Mouse (Mus musculus) MEL (cell line): ENCODE results near the gene Tmem238l.

ENCODE experiments used
- BHLHE40 ChIP-seq: IDR thresholded peaks from 2 replicates; pipeline ENCODE4 v1.6.1; 2012; ENCODE audit warnings: low read depth, mild to moderate bottlenecking, inconsistent platforms, low read length, improper control_type of control experiment, borderline replicate concordance
- CTCF ChIP-seq, 3 experiments: IDR thresholded peaks in 2 of 3; conservative IDR thresholded peaks in 1 of 3; 2 replicates each; pipeline ENCODE4 v1.5.1; 2011 to 2012; ENCODE audit warnings: low read length in 3 of 3, low read depth in 2 of 3, mild to moderate bottlenecking in 2 of 3, improper control_type of control experiment in 1 of 3, inconsistent platforms in 1 of 3, mixed read lengths in 1 of 3, moderate library complexity in 1 of 3; ENCODE audit not compliant: control insufficient read depth in 1 of 3, insufficient read depth in 1 of 3, poor library complexity in 1 of 3, severe bottlenecking in 1 of 3
- E2F4 ChIP-seq: IDR thresholded peaks from 2 replicates; pipeline ENCODE4 v1.6.1; 2011; ENCODE audit warnings: low read depth, low read length, improper control_type of control experiment, borderline replicate concordance
- EP300 ChIP-seq, 2 experiments: IDR thresholded peaks; 2 replicates each; pipeline ENCODE4 v1.6.1; 2011; ENCODE audit warnings: improper control_type of control experiment in 2 of 2, low read length in 2 of 2, low read depth in 1 of 2, mild to moderate bottlenecking in 1 of 2
- ETS1 ChIP-seq: IDR thresholded peaks from 2 replicates; pipeline ENCODE4 v1.6.1; 2012; ENCODE audit warnings: low read depth, mild to moderate bottlenecking, inconsistent platforms, low read length, improper control_type of control experiment, moderate library complexity
- GATA1 ChIP-seq: IDR thresholded peaks from 2 replicates; pipeline ENCODE4 v1.6.1; 2011; ENCODE audit warnings: low read depth, low read length, improper control_type of control experiment
- JUND ChIP-seq: IDR thresholded peaks from 2 replicates; pipeline ENCODE4 v1.6.1; 2011; ENCODE audit warnings: low read depth, mild to moderate bottlenecking, improper control_type of control experiment, low read length
- MXI1 ChIP-seq: IDR thresholded peaks from 2 replicates; pipeline ENCODE4 v1.6.1; 2011; ENCODE audit warnings: mild to moderate bottlenecking, low read depth, low read length, improper control_type of control experiment
- POLR2A ChIP-seq, 2 experiments: IDR thresholded peaks; 2 replicates each; pipeline ENCODE4 v1.6.1; 2011 to 2012; ENCODE audit warnings: low read length in 2 of 2, mild to moderate bottlenecking in 2 of 2, control low read depth in 1 of 2, improper control_type of control experiment in 1 of 2, low read depth in 1 of 2, moderate library complexity in 1 of 2; ENCODE audit not compliant: control insufficient read depth in 1 of 2, insufficient read depth in 1 of 2, poor library complexity in 1 of 2
- SIN3A ChIP-seq: IDR thresholded peaks from 2 replicates; pipeline ENCODE4 v1.6.1; 2012; ENCODE audit warnings: low read length, improper control_type of control experiment, inconsistent platforms
- TAL1 ChIP-seq: IDR thresholded peaks from 2 replicates; pipeline ENCODE4 v1.6.1; 2012; ENCODE audit warnings: mild to moderate bottlenecking, inconsistent platforms, low read length, moderate library complexity, mixed read lengths
- TCF12 ChIP-seq: IDR thresholded peaks from 2 replicates; pipeline ENCODE4 v1.6.1; 2014; ENCODE audit warnings: low read depth, mild to moderate bottlenecking, inconsistent platforms, low read length, improper control_type of control experiment, moderate library complexity
- ZNF384 ChIP-seq: IDR thresholded peaks from 2 replicates; pipeline ENCODE4 v1.6.1; 2012; ENCODE audit warnings: low read depth, mild to moderate bottlenecking, inconsistent platforms, low read length, improper control_type of control experiment

- TF ChIP-seq CTCF (IDR thresholded peaks at IDR 0.05 in 2 of 3, conservative IDR thresholded peaks at IDR 0.05 in 1 of 3; ENCODE audit: control insufficient read depth in 1 of 3, insufficient read depth in 1 of 3, low read depth in 2 of 3, low read length in 3 of 3, poor library complexity in 1 of 3, severe bottlenecking in 1 of 3) (no peak), EP300 (IDR thresholded peaks at IDR 0.05; ENCODE audit: low read depth in 1 of 2, low read length in 2 of 2) (no peak), POLR2A (IDR thresholded peaks at IDR 0.05; ENCODE audit: control insufficient read depth in 1 of 2, insufficient read depth in 1 of 2, low read depth in 1 of 2, low read length in 2 of 2, poor library complexity in 1 of 2) (no peak), TAL1 (no peak), TCF12 (no peak), SIN3A (no peak), ZNF384 (no peak), ETS1 (no peak), JUND (no peak), E2F4 (no peak), BHLHE40 (no peak), MXI1 (no peak), GATA1 (no peak)
These were observed 4.4 kb downstream of the Tmem238l start for GRCm38 (mm10) chr11:66960797-66961196.
